Mouse (Mus musculus) hindbrain, embryonic 13.5 days (tissue): ENCODE data around the gene Lrig2. TPM values are rescaled to one million over a fixed set of nuclear protein-coding genes. Genes with fewer than 3 reads are reported as not detected.

Source experiments
- ATAC-seq: fragments of 200-750 bp; cut with Nextera tagmentation; 2 replicates; pipeline ENCODE4 v1.8.0; 2017; ENCODE audit warnings: moderate TSS enrichment; ENCODE audit not compliant: low FRiP score
- H3K27ac ChIP-seq: fragments of 300-500 bp; sonication (generic); 2 replicates; pipeline ENCODE4 v1.5.1; 2015; ENCODE audit warnings: inconsistent platforms, mild to moderate bottlenecking, moderate library complexity
- H3K27me3 ChIP-seq: fragments of 300-500 bp; sonication (generic); 2 replicates; pipeline ENCODE4 v1.6.1; 2015; ENCODE audit warnings: mild to moderate bottlenecking, inconsistent platforms
- H3K36me3 ChIP-seq: fragments of 300-500 bp; sonication (generic); 2 replicates; pipeline ENCODE4 v1.6.1; 2015; ENCODE audit warnings: mild to moderate bottlenecking, inconsistent platforms
- H3K4me1 ChIP-seq: fragments of 300-500 bp; sonication (generic); replicated peaks from 2 replicates; pipeline ENCODE4 v1.6.1; 2015; ENCODE audit warnings: inconsistent platforms
- H3K4me2 ChIP-seq: fragments of 300-500 bp; sonication (generic); 2 replicates; pipeline ENCODE4 v1.6.1; 2015; ENCODE audit warnings: inconsistent platforms, mild to moderate bottlenecking, moderate library complexity
- H3K4me3 ChIP-seq: fragments of 300-500 bp; sonication (generic); 2 replicates; pipeline ENCODE4 v1.5.1; 2015; ENCODE audit warnings: mild to moderate bottlenecking, inconsistent platforms
- H3K9ac ChIP-seq: fragments of 300-500 bp; sonication (generic); 2 replicates; pipeline ENCODE4 v1.6.1; 2015; ENCODE audit warnings: mild to moderate bottlenecking, inconsistent platforms
- H3K9me3 ChIP-seq: fragments of 300-500 bp; sonication (generic); 2 replicates; pipeline ENCODE4 v1.6.1; 2016; ENCODE audit warnings: inconsistent platforms
- WGBS: fragments of 180-500 bp; shearing (Covaris S2); methylation state at CpG from one replicate; pipeline ENCODE4 v1.1.7; 2015; 5-methylcytosine and 5-hydroxymethylcytosine counted together
- polyA plus RNA-seq: library from polyadenylated mRNA; unstranded; fragments of >200 nt; fragmentation: Nextera tagmentation; extraction: Ambion mirVana; gene quantifications from 2 replicates; pipeline ENCODE4 v1.2.1, GENCODE M21; 2015

The Lrig2 gene
- polyA plus RNA-seq, 1 experiment from 2014 or later = 30.5 TPM

DNA sequence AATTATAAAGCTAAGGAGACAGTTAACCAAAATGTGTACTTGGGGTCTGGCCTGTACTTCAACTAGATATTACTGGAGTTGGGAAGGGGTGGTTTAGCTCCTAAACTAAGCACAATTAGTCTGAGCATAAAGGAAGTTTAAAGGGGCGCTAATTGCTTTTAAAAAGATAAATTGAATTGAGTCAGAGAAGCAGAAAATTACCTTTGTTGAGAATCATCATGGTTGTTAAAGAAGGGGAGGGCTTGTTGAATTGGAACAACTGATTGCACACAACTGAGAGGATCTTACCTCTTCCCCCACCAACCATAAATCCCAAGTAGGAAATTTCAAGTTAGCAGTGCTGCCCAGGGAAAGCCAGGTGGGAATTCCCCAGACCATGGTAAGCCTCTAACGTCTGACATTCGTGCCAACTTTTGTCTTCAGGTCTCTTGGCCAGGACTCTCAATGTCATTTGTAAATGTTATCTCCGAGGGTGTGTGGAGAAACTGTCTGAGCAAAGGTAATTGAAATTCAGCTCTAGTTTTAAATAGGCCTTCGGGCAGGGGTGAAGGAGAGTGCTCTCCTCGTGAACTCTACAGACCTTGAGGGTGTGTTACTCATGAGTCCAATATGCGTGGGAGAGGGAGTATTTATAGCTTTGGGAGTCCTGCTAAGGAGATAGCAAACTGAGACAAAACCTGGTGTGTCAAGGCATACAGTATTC, 159.2 kb downstream of the Lrig2 start:
- no peak for ATAC-seq
- H3K27ac ChIP-seq = no peak overlapping the region
- no peak overlapping the region for H3K9ac ChIP-seq
- no peaks in the 10 kb centered on the region for H3K36me3 ChIP-seq
- H3K4me3 ChIP-seq = no peak overlapping the region
- H3K9me3 ChIP-seq = no peaks in the 10 kb centered on the region
- peaks cover 47% of the 10 kb centered on the region for H3K27me3 ChIP-seq
- H3K4me1 ChIP-seq = peaks cover 31% of the 10 kb centered on the region
- H3K4me2 ChIP-seq = no peak overlapping the region
- WGBS = 31% methylated on average over 7 of the region's 7 CpGs

DNA sequence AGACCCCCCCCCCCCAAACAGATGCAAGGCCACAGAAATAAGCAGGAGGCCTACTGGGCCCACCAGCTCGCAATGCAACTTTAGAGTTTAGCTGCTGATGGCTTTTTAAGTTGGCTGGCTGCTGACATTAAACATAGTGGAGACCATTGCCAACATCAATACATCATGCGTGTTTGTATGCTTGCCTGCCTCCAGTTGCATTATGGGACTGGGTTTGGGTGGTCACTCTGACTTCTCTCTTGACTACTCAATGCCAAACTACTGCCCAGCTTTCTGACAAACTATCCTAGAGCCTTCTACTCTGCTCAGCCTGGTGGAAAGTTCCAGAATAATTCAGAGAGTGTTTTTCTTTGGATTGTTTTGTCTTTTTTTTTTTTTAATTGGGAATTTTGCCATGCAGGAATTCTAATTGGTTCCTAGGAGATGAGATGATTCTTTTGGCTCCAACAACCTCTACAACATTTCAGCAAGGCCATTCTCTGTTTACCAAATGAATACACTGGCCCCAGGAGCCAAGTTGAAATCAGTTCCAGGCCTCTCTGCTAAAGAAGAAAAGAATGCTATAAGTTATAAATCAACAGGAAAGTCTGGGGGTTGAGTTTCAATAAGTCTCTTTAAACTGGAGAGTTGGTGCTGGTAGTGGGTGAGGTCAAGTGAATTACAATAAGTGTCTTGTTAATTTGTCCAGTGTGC, 161.3 kb downstream of the Lrig2 start:
- Histone ChIP-seq H3K9ac (no peak overlapping the region), H3K27ac (no peak overlapping the region), H3K9me3 (no peaks in the 10 kb centered on the region), H3K4me1 (peaks cover 31% of the 10 kb centered on the region), H3K36me3 (no peaks in the 10 kb centered on the region), H3K4me3 (no peak overlapping the region), H3K4me2 (no peak overlapping the region), H3K27me3 (peaks cover 27% of the 10 kb centered on the region)
- 76% methylated on average over 2 of the region's 2 CpGs for WGBS
- ATAC-seq = no peak; the same call in 1 of the 2 replicates

GRCm38 (mm10) chr3:104349847-104350228, 161.9 kb downstream of the Lrig2 start:
- Histone ChIP-seq H3K27ac (no peak overlapping the region), H3K27me3 (peaks cover 21% of the 10 kb centered on the region), H3K4me2 (0 out of 2 replicates have a peak overlapping the region, but pooled peaks have one; percentile 15), H3K36me3 (no peaks in the 10 kb centered on the region), H3K9ac (no peak overlapping the region), H3K9me3 (no peaks in the 10 kb centered on the region), H3K4me3 (no peak overlapping the region), H3K4me1 (peaks cover 31% of the 10 kb centered on the region)
- WGBS = 84% methylated on average over 2 of the region's 2 CpGs
- ATAC-seq = 0 out of 2 replicates have a peak, but pooled peaks have one; percentile 31

DNA sequence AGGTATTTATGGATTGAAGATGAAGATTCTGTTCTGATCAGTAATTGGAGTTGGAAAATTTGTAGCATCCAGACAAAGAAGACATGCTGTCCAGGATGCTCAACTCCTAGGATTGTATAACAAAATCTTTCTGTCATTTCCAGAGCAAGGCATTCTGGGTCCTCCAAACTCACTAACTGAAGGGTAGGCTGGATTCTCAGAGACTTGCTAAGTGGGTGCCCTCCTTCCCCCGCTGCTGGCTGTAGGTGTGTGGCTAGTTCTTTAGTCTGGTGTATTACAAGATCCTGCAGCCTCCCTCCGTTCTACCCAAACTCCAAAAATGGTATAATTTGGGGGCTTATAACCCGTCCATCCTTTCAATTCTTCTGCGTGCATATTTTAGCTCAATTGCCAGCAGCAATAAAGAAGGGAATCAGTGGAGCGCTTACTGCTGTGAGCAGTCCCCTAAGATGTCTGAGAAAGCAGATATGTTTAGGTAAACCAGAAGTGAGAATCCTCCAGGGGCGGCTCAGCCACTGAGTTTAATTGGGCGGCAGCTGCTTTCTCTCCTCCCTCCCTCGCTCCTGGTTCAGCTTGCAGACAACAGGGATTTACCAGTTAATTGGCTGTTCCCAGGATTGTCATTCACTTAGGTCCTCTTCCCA, 162.4 kb downstream of the Lrig2 start:
- peak; percentile 70 for ATAC-seq
- Histone ChIP-seq H3K27ac (0 out of 2 replicates have a peak overlapping the region, but pooled peaks have one; percentile 45), H3K9me3 (no peaks in the 10 kb centered on the region), H3K4me2 (0 out of 2 replicates have a peak overlapping the region, but pooled peaks have one; percentile 15), H3K27me3 (peaks cover 17% of the 10 kb centered on the region), H3K9ac (no peak overlapping the region), H3K4me1 (peaks cover 31% of the 10 kb centered on the region), H3K4me3 (no peak overlapping the region), H3K36me3 (no peaks in the 10 kb centered on the region)
- 35% methylated on average over 8 of the region's 8 CpGs for WGBS

Other genes with a start within 250 kb of the Lrig2 start
- 8.3 and 8.4 TPM in 2 replicates for gene Slc16a1, start 126.8 kb upstream of the Lrig2 start, polyA plus RNA-seq